Mouse (Mus musculus) kidney, postnatal 25 days (tissue): ENCODE results near the gene Adam10.

Experiments
- DNase-seq, 2 experiments: peaks; one replicate each; pipeline ENCODE4 v3.0.0; 2021; ENCODE audit warnings: mixed read lengths in 2 of 2

Adam10 gene

GRCm38 (mm10) chr9:70678682-70679131 lies at the start of gene Adam10:
Gene Adam10 (plus strand): TSS chr9:70678997.
- DNase-seq, result peak; percentile 97 to 100

- no peak for DNase-seq
These were observed 49.1 kb upstream of the Adam10 start for GRCm38 (mm10) chr9:70629711-70630110.

- no peak for DNase-seq
These were observed 47.1 kb upstream of the Adam10 start for GRCm38 (mm10) chr9:70631665-70632064.

GRCm38 (mm10) chr9:70636748-70637147 lies 42.0 kb upstream of the Adam10 start:
- DNase-seq, result no peak

- DNase-seq, result no peak
These were observed 28.5 kb upstream of the Adam10 start for GRCm38 (mm10) chr9:70650260-70650659.

- no peak for DNase-seq
These were observed 27.8 kb upstream of the Adam10 start for GRCm38 (mm10) chr9:70650994-70651393.

GRCm38 (mm10) chr9:70652221-70652620 lies 26.6 kb upstream of the Adam10 start:
- DNase-seq, result no peak

GRCm38 (mm10) chr9:70653875-70654274 lies 24.9 kb upstream of the Adam10 start:
- no peak for DNase-seq

- no peak for DNase-seq
These were observed 24.3 kb upstream of the Adam10 start for GRCm38 (mm10) chr9:70654496-70654895.

- no peak for DNase-seq
These were observed 23.1 kb upstream of the Adam10 start for GRCm38 (mm10) chr9:70655764-70656129.

GRCm38 (mm10) chr9:70656130-70657007 lies 22.4 kb upstream of the Adam10 start, which contains the start of gene Gm10642:
Gene Gm10642 (plus strand): TSS chr9:70656251.
- peak; percentile 76 to 90 for DNase-seq

GRCm38 (mm10) chr9:70657013-70657967 lies 21.5 kb upstream of the Adam10 start, which contains the start of gene Mindy2:
Gene Mindy2 (minus strand): TSS chr9:70657174.
- peak; percentile 99 for DNase-seq

GRCm38 (mm10) chr9:70658266-70658665 lies 20.5 kb upstream of the Adam10 start:
- no peak for DNase-seq

- DNase-seq, result no peak
These were observed 13.9 kb upstream of the Adam10 start for GRCm38 (mm10) chr9:70664847-70665246.

GRCm38 (mm10) chr9:70665372-70666145 lies 13.2 kb upstream of the Adam10 start:
- no peak for DNase-seq

GRCm38 (mm10) chr9:70666811-70667210 lies 12.0 kb upstream of the Adam10 start:
- DNase-seq, result peak; percentile 50 to 58

- no peak for DNase-seq
These were observed 10.7 kb upstream of the Adam10 start for GRCm38 (mm10) chr9:70668048-70668447.

- no peak for DNase-seq
These were observed 9.6 kb upstream of the Adam10 start for GRCm38 (mm10) chr9:70669197-70669596.

- no peak for DNase-seq
These were observed 8.4 kb upstream of the Adam10 start for GRCm38 (mm10) chr9:70670381-70670780.

- DNase-seq, result no peak
These were observed 7.5 kb upstream of the Adam10 start for GRCm38 (mm10) chr9:70671278-70671677.

- DNase-seq, result peak; percentile 50 to 53
These were observed 6.8 kb upstream of the Adam10 start for GRCm38 (mm10) chr9:70671772-70672579.
